Mouse (Mus musculus) midbrain, embryonic 15.5 days (tissue): ENCODE data around the gene Proca1. TPM values are rescaled to one million over a fixed set of nuclear protein-coding genes. Genes with fewer than 3 reads are reported as not detected.

ENCODE experiments used
- microRNA-seq: library from miRNA; unstranded; fragments of <30 nt; microRNA quantifications from one replicate; pipeline ENCODE4, GENCODE M21; 2016
- polyA plus RNA-seq: library from polyadenylated mRNA; unstranded; fragments of >200 nt; fragmentation: Nextera tagmentation; extraction: Ambion mirVana; gene quantifications from 2 replicates; pipeline ENCODE4 v1.2.1, GENCODE M21; 2015

Gene Proca1
- polyA plus RNA-seq, 1 experiment from 2014 or later = 1.7 TPM

Small RNA genes lying within 50 kb of the gene (microRNA-seq; reads per million reads assigned to microRNA genes)
- 0.74 reads per million for gene Mir7653

Other genes with a start within 250 kb of the Proca1 start
- gene Phf12, start 210.6 kb upstream of the Proca1 start, polyA plus RNA-seq = 19.2 and 20.7 TPM in 2 replicates
- 51.8 and 52.7 TPM in 2 replicates for gene Dhrs13, start 161.1 kb upstream of the Proca1 start, polyA plus RNA-seq
- 76.7 and 80.4 TPM in 2 replicates for gene Flot2, start 155.5 kb upstream of the Proca1 start, polyA plus RNA-seq
- gene Eral1, start 113.0 kb upstream of the Proca1 start, polyA plus RNA-seq = 31.7 and 33.5 TPM in 2 replicates
- gene Fam222b, start 98.7 kb upstream of the Proca1 start, polyA plus RNA-seq = 33.0 and 33.4 TPM in 2 replicates
- 101 and 107 TPM in 2 replicates for gene Traf4, start 27.8 kb upstream of the Proca1 start, polyA plus RNA-seq
- 6.5 and 7.3 TPM in 2 replicates for gene Nek8, start 16.7 kb upstream of the Proca1 start, polyA plus RNA-seq
- gene Tlcd1, start 16.7 kb upstream of the Proca1 start, polyA plus RNA-seq = 7.4 and 7.6 TPM in 2 replicates
- 695 and 703 TPM in 2 replicates for gene Rpl23a, start 9.8 kb upstream of the Proca1 start, polyA plus RNA-seq
- gene Rab34, start 5.0 kb upstream of the Proca1 start, polyA plus RNA-seq = 56.3 and 61.5 TPM in 2 replicates
- 90.0 and 93.6 TPM in 2 replicates for gene Sdf2, start 52.4 kb downstream of the Proca1 start, polyA plus RNA-seq
- 30.0 and 31.7 TPM in 2 replicates for gene Supt6, start 52.6 kb downstream of the Proca1 start, polyA plus RNA-seq
- 55.0 and 62.3 TPM in 2 replicates for gene 2610507B11Rik, start 68.4 kb downstream of the Proca1 start, polyA plus RNA-seq
- gene BC030499, start 97.4 kb downstream of the Proca1 start, polyA plus RNA-seq = 0.11 and 0.28 TPM in 2 replicates
- gene Spag5, start 108.1 kb downstream of the Proca1 start, polyA plus RNA-seq = 6.9 and 9.6 TPM in 2 replicates
- gene Aldoc, start 129.6 kb downstream of the Proca1 start, polyA plus RNA-seq = 84.9 and 129 TPM in 2 replicates
- 71.5 and 76.6 TPM in 2 replicates for gene Pigs, start 135.0 kb downstream of the Proca1 start, polyA plus RNA-seq
- 80.8 and 89.7 TPM in 2 replicates for gene Unc119, start 150.1 kb downstream of the Proca1 start, polyA plus RNA-seq
- gene Foxn1, start 193.2 kb downstream of the Proca1 start, polyA plus RNA-seq = not detected in 2 replicates
- gene Slc13a2, start 228.8 kb downstream of the Proca1 start, polyA plus RNA-seq = not detected in 2 replicates